18 mouse cellular contexts compared by ENCODE assay signal in genomic region chr4:33927644-33928043, GRCm38 (mm10). TPM values are rescaled to one million over a fixed set of nuclear protein-coding genes. Genes with fewer than 3 reads are reported as not detected.
DNase-seq lines count a peak whose midpoint lies in the region; ATAC-seq lines count a peak whose summit lies in the region.
"Had no signal": no experiment of that assay in that cellular context is flagged by ENCODE, and none has a peak within 500 bp of the region (broad histone marks: within the 10 kb centered on the region; RNA-seq: fewer than 3 reads in every experiment).

No protein-coding gene starts in this region.

- DNase-seq in forebrain, embryonic 11.5 days (ENCODE audit: low spot score): no peak
- DNase-seq in neural tube, embryonic 10.5 days (ENCODE audit: extremely low spot score, low spot score): no peak
- DNase-seq in retina, embryonic 14.5 days (ENCODE audit: low spot score): no peak
- no peak for DNase-seq in liver, embryonic 11.5 days (ENCODE audit: low spot score)
- DNase-seq: adrenal gland, postnatal 14 days; B cell, adult 2 months; heart, adult 18-20 months; kidney, adult 11 months; kidney, postnatal 10 days; layer of hippocampus, adult 9-11 months; liver; lung, adult 2 months; lung, postnatal 4 days; thymus, postnatal 4 days had no signal

- H3K4me2 ChIP-seq in forebrain, embryonic 15.5 days (replicated peaks): peak overlapping the region; percentile 95
- H3K4me2 ChIP-seq in forebrain, embryonic 11.5 days (ENCODE audit: low read depth, low read length, severe bottlenecking): no peak overlapping the region
- H3K4me2 ChIP-seq in neural tube, embryonic 12.5 days (replicated peaks): peak overlapping the region; percentile 47; the same call in 1 of the 2 replicates
- peak overlapping the region; percentile 93 for H3K4me2 ChIP-seq in midbrain, embryonic 15.5 days
- no peak overlapping the region for H3K4me2 ChIP-seq in liver, embryonic 11.5 days

- H3K9me3 ChIP-seq in forebrain, embryonic 15.5 days: no peaks in the 10 kb centered on the region
- no peaks in the 10 kb centered on the region for H3K9me3 ChIP-seq in forebrain, embryonic 11.5 days (ENCODE audit: control insufficient read depth, low read length)
- no peaks in the 10 kb centered on the region for H3K9me3 ChIP-seq in neural tube, embryonic 12.5 days
- H3K9me3 ChIP-seq in midbrain, embryonic 15.5 days: no peaks in the 10 kb centered on the region
- H3K9me3 ChIP-seq in liver, embryonic 11.5 days (ENCODE audit: control insufficient read depth, low read length): no peaks in the 10 kb centered on the region
- H3K9me3 ChIP-seq: embryonic facial prominence, embryonic 13.5 days had no signal

- no peaks in the 10 kb centered on the region for H3K36me3 ChIP-seq in forebrain, embryonic 15.5 days
- no peaks in the 10 kb centered on the region for H3K36me3 ChIP-seq in forebrain, embryonic 11.5 days (ENCODE audit: control insufficient read depth, insufficient read depth, low read length)
- H3K36me3 ChIP-seq in neural tube, embryonic 12.5 days: no peaks in the 10 kb centered on the region
- H3K36me3 ChIP-seq in midbrain, embryonic 15.5 days (replicated peaks): no peaks in the 10 kb centered on the region
- no peaks in the 10 kb centered on the region for H3K36me3 ChIP-seq in liver, embryonic 11.5 days (ENCODE audit: control insufficient read depth, insufficient read depth, low read length)
- H3K36me3 ChIP-seq: embryonic facial prominence, embryonic 13.5 days had no signal

- ATAC-seq in forebrain, embryonic 15.5 days (replicated peaks): no peak
- no peak for ATAC-seq in forebrain, embryonic 11.5 days (replicated peaks; ENCODE audit: low FRiP score)
- no peak for ATAC-seq in neural tube, embryonic 12.5 days (ENCODE audit: low FRiP score, low read depth)
- no peak for ATAC-seq in midbrain, embryonic 15.5 days (replicated peaks)
- ATAC-seq in liver, embryonic 11.5 days (replicated peaks; ENCODE audit: low FRiP score): no peak

- H3K4me1 ChIP-seq in forebrain, embryonic 15.5 days: peaks cover 18% of the 10 kb centered on the region
- H3K4me1 ChIP-seq in forebrain, embryonic 11.5 days (replicated peaks; ENCODE audit: control insufficient read depth, insufficient read depth, low read length): no peaks in the 10 kb centered on the region; the same call in 1 of the 2 replicates
- peaks cover 7% of the 10 kb centered on the region; the same call in 1 of the 2 replicates for H3K4me1 ChIP-seq in neural tube, embryonic 12.5 days
- peaks cover 9% of the 10 kb centered on the region for H3K4me1 ChIP-seq in midbrain, embryonic 15.5 days
- no peaks in the 10 kb centered on the region for H3K4me1 ChIP-seq in liver, embryonic 11.5 days (replicated peaks; ENCODE audit: control insufficient read depth, insufficient read depth, low read length)

- 0 out of 2 replicates have a peak overlapping the region, but pooled peaks have one; percentile 21 for H3K9ac ChIP-seq in forebrain, embryonic 15.5 days (replicated peaks)
- no peak overlapping the region for H3K9ac ChIP-seq in forebrain, embryonic 11.5 days (ENCODE audit: low read length)
- H3K9ac ChIP-seq in neural tube, embryonic 12.5 days: no peak overlapping the region
- H3K9ac ChIP-seq in midbrain, embryonic 15.5 days: no peak overlapping the region
- H3K9ac ChIP-seq in liver, embryonic 11.5 days (ENCODE audit: low read depth, low read length): no peak overlapping the region
- H3K9ac ChIP-seq: embryonic facial prominence, embryonic 13.5 days had no signal

- 88% methylated on average over 3 of the region's 3 CpGs for whole genome bisulfite sequencing in forebrain, embryonic 15.5 days
- WGBS in forebrain, embryonic 11.5 days: 94% methylated on average over 3 of the region's 3 CpGs
- WGBS in neural tube, embryonic 12.5 days: 91% methylated on average over 3 of the region's 3 CpGs
- WGBS in midbrain, embryonic 15.5 days: 86% methylated on average over 3 of the region's 3 CpGs
- WGBS in liver, embryonic 11.5 days: 77% methylated on average over 3 of the region's 3 CpGs

- peak overlapping the region; percentile 89 for H3K4me3 ChIP-seq in forebrain, embryonic 15.5 days
- no peak overlapping the region for H3K4me3 ChIP-seq in forebrain, embryonic 11.5 days (ENCODE audit: low read depth, low read length)
- no peak overlapping the region for H3K4me3 ChIP-seq in neural tube, embryonic 12.5 days
- H3K4me3 ChIP-seq in midbrain, embryonic 15.5 days: peak overlapping the region; percentile 85
- H3K4me3 ChIP-seq in liver, embryonic 11.5 days (ENCODE audit: low read depth, low read length): no peak overlapping the region
- H3K4me3 ChIP-seq: embryonic facial prominence, embryonic 13.5 days had no signal

- no peak overlapping the region for H3K27ac ChIP-seq in forebrain, embryonic 15.5 days (replicated peaks)
- no peak overlapping the region for H3K27ac ChIP-seq in forebrain, embryonic 11.5 days (ENCODE audit: low read depth, low read length)
- H3K27ac ChIP-seq in neural tube, embryonic 12.5 days: no peak overlapping the region
- no peak overlapping the region for H3K27ac ChIP-seq in midbrain, embryonic 15.5 days
- no peak overlapping the region for H3K27ac ChIP-seq in liver, embryonic 11.5 days (ENCODE audit: low read depth, low read length)
- H3K27ac ChIP-seq: embryonic facial prominence, embryonic 13.5 days had no signal

- no peaks in the 10 kb centered on the region for H3K27me3 ChIP-seq in forebrain, embryonic 15.5 days
- H3K27me3 ChIP-seq in forebrain, embryonic 11.5 days (ENCODE audit: control insufficient read depth, insufficient read depth, low read length): peaks cover 17% of the 10 kb centered on the region
- H3K27me3 ChIP-seq in neural tube, embryonic 12.5 days (replicated peaks): peaks cover 10% of the 10 kb centered on the region
- H3K27me3 ChIP-seq in midbrain, embryonic 15.5 days (replicated peaks): no peaks in the 10 kb centered on the region
- peaks cover 35% of the 10 kb centered on the region for H3K27me3 ChIP-seq in liver, embryonic 11.5 days (replicated peaks; ENCODE audit: control insufficient read depth, insufficient read depth, low read length)

RNA-seq across cellular contexts. Expression of gene Cnr1, which starts 3.3 kb away (rescaled TPM):
- 71.3 and 75.5 TPM in 2 replicates for polyA plus RNA-seq in forebrain, embryonic 15.5 days (2015; fragmentation: Nextera tagmentation; extraction: Ambion mirVana)
- 14.9 and 16.1 TPM in 2 replicates for polyA plus RNA-seq in forebrain, embryonic 11.5 days (2014; fragmentation: Nextera tagmentation; extraction: Ambion mirVana)
- polyA plus RNA-seq in neural tube, embryonic 12.5 days (2016; fragmentation: Nextera tagmentation; extraction: Ambion mirVana): 31.9 and 33.9 TPM in 2 replicates
- 49.8 and 55.2 TPM in 2 replicates for polyA plus RNA-seq in midbrain, embryonic 15.5 days (2015; fragmentation: Nextera tagmentation; extraction: Ambion mirVana)
- 0.57 and 0.62 TPM in 2 replicates for polyA plus RNA-seq in liver, embryonic 11.5 days (2014; fragmentation: Nextera tagmentation; extraction: Ambion mirVana)

Comparison
In these comparisons a context has a peak if more than half of its experiments do, and no peak if none do; other contexts are left out.
1. H3K4me2 ChIP-seq: peak in forebrain, embryonic 15.5 days (single experiment), neural tube, embryonic 12.5 days (single experiment) and midbrain, embryonic 15.5 days (single experiment); none in forebrain, embryonic 11.5 days (single experiment) and liver, embryonic 11.5 days (single experiment).
2. H3K4me3 ChIP-seq: peak in forebrain, embryonic 15.5 days (single experiment) and midbrain, embryonic 15.5 days (single experiment); none in forebrain, embryonic 11.5 days (single experiment), neural tube, embryonic 12.5 days (single experiment) and liver, embryonic 11.5 days (single experiment).